Mouse (Mus musculus): ENCODE measurements around the gene Itpka. TPM values are rescaled to one million over a fixed set of nuclear protein-coding genes. Genes with fewer than 3 reads are reported as not detected.

Gene Itpka
- polyA plus RNA-seq, 1 experiment from 2014 or later = 1.7 TPM

- Histone ChIP-seq H3K27ac (ENCODE audit: low read length) (no peak overlapping the region), H3K36me3 (ENCODE audit: control insufficient read depth, insufficient read depth) (peaks cover 64% of the 10 kb centered on the region), H3K4me2 (ENCODE audit: low read depth, low read length) (no peak overlapping the region), H3K4me1 (ENCODE audit: control insufficient read depth, insufficient read depth, low read length) (no peaks in the 10 kb centered on the region), H3K27me3 (ENCODE audit: control insufficient read depth, insufficient read depth, low read length) (no peaks in the 10 kb centered on the region), H3K4me3 (ENCODE audit: low read length) (no peak overlapping the region), H3K9me3 (replicated peaks; ENCODE audit: control insufficient read depth, low read length) (no peaks in the 10 kb centered on the region), H3K9ac (ENCODE audit: low read length) (no peak overlapping the region)
- 92% methylated on average over 8 of the region's 8 CpGs for WGBS
- ATAC-seq (replicated peaks; ENCODE audit: extremely low read depth, insufficient read depth, low FRiP score) = no peak
Observed at GRCm38 (mm10) chr2:119721070-119721469, 21.1 kb upstream of the Itpka start.

- no peaks in the 10 kb centered on the region for H3K9me3 ChIP-seq (replicated peaks; ENCODE audit: control insufficient read depth, low read length)
- no peaks in the 10 kb centered on the region for H3K27me3 ChIP-seq (ENCODE audit: control insufficient read depth, insufficient read depth, low read length)
- no peak overlapping the region for H3K9ac ChIP-seq (ENCODE audit: low read length)
- H3K36me3 ChIP-seq (ENCODE audit: control insufficient read depth, insufficient read depth) = peaks cover 55% of the 10 kb centered on the region
- H3K4me2 ChIP-seq (ENCODE audit: low read depth, low read length) = no peak overlapping the region
- no peak overlapping the region for H3K4me3 ChIP-seq (ENCODE audit: low read length)
- WGBS = 88% methylated on average over 3 of the region's 3 CpGs
- no peaks in the 10 kb centered on the region for H3K4me1 ChIP-seq (ENCODE audit: control insufficient read depth, insufficient read depth, low read length)
- no peak for ATAC-seq (replicated peaks; ENCODE audit: extremely low read depth, insufficient read depth, low FRiP score)
- H3K27ac ChIP-seq (ENCODE audit: low read length) = no peak overlapping the region
Observed at GRCm38 (mm10) chr2:119727762-119728416, 14.2 kb upstream of the Itpka start.

- no peak for ATAC-seq (replicated peaks; ENCODE audit: extremely low read depth, insufficient read depth, low FRiP score)
- H3K4me2 ChIP-seq (ENCODE audit: low read depth, low read length) = no peak overlapping the region
- H3K4me1 ChIP-seq (ENCODE audit: control insufficient read depth, insufficient read depth, low read length) = no peaks in the 10 kb centered on the region
- no peak overlapping the region for H3K27ac ChIP-seq (ENCODE audit: low read length)
- no peak overlapping the region for H3K4me3 ChIP-seq (ENCODE audit: low read length)
- no peak overlapping the region for H3K9ac ChIP-seq (ENCODE audit: low read length)
- no peaks in the 10 kb centered on the region for H3K27me3 ChIP-seq (ENCODE audit: control insufficient read depth, insufficient read depth, low read length)
- 86% methylated on average over 4 of the region's 4 CpGs for WGBS
- peaks cover 47% of the 10 kb centered on the region for H3K36me3 ChIP-seq (ENCODE audit: control insufficient read depth, insufficient read depth)
- H3K9me3 ChIP-seq (replicated peaks; ENCODE audit: control insufficient read depth, low read length) = no peaks in the 10 kb centered on the region
Observed at GRCm38 (mm10) chr2:119730735-119731134, 11.4 kb upstream of the Itpka start.

GRCm38 (mm10) chr2:119737124-119737523 is 5.0 kb upstream of the Itpka start:
- Histone ChIP-seq H3K9ac (ENCODE audit: low read length) (no peak overlapping the region), H3K4me3 (ENCODE audit: low read length) (no peak overlapping the region), H3K27me3 (ENCODE audit: control insufficient read depth, insufficient read depth, low read length) (no peaks in the 10 kb centered on the region), H3K36me3 (ENCODE audit: control insufficient read depth, insufficient read depth) (peaks cover 17% of the 10 kb centered on the region), H3K4me1 (ENCODE audit: control insufficient read depth, insufficient read depth, low read length) (peaks cover 19% of the 10 kb centered on the region), H3K27ac (ENCODE audit: low read length) (no peak overlapping the region), H3K4me2 (ENCODE audit: low read depth, low read length) (0 out of 2 replicates have a peak overlapping the region, but pooled peaks have one; percentile 9), H3K9me3 (replicated peaks; ENCODE audit: control insufficient read depth, low read length) (no peaks in the 10 kb centered on the region)
- 23% methylated on average over 12 of the region's 12 CpGs for WGBS
- no peak for ATAC-seq (replicated peaks; ENCODE audit: extremely low read depth, insufficient read depth, low FRiP score)

GRCm38 (mm10) chr2:119740567-119740966 is 1.6 kb upstream of the Itpka start:
- Histone ChIP-seq H3K9me3 (replicated peaks; ENCODE audit: control insufficient read depth, low read length) (no peaks in the 10 kb centered on the region), H3K4me2 (ENCODE audit: low read depth, low read length) (peak overlapping the region; percentile 96; the same call in 1 of the 2 replicates), H3K9ac (ENCODE audit: low read length) (no peak overlapping the region), H3K36me3 (ENCODE audit: control insufficient read depth, insufficient read depth) (peaks cover under 1% of the 10 kb centered on the region; the same call in 1 of the 2 replicates), H3K4me1 (ENCODE audit: control insufficient read depth, insufficient read depth, low read length) (peaks cover 48% of the 10 kb centered on the region), H3K27ac (ENCODE audit: low read length) (no peak overlapping the region), H3K4me3 (ENCODE audit: low read length) (no peak overlapping the region), H3K27me3 (ENCODE audit: control insufficient read depth, insufficient read depth, low read length) (peaks cover 13% of the 10 kb centered on the region)
- no peak for ATAC-seq (replicated peaks; ENCODE audit: extremely low read depth, insufficient read depth, low FRiP score)
- 34% methylated on average over 2 of the region's 2 CpGs for WGBS

- Histone ChIP-seq H3K4me2 (ENCODE audit: low read depth, low read length) (peak overlapping the region; percentile 96), H3K27ac (ENCODE audit: low read length) (no peak overlapping the region), H3K4me1 (ENCODE audit: control insufficient read depth, insufficient read depth, low read length) (peaks cover 42% of the 10 kb centered on the region), H3K27me3 (ENCODE audit: control insufficient read depth, insufficient read depth, low read length) (peaks cover 13% of the 10 kb centered on the region), H3K36me3 (ENCODE audit: control insufficient read depth, insufficient read depth) (no peaks in the 10 kb centered on the region), H3K4me3 (ENCODE audit: low read length) (peak overlapping the region; percentile 67), H3K9me3 (replicated peaks; ENCODE audit: control insufficient read depth, low read length) (no peaks in the 10 kb centered on the region), H3K9ac (ENCODE audit: low read length) (peak overlapping the region; percentile 81)
- peak; percentile 9; the same call in 1 of the 2 replicates for ATAC-seq (replicated peaks; ENCODE audit: extremely low read depth, insufficient read depth, low FRiP score)
- under 1% methylated on average over 64 of the region's 70 CpGs for WGBS
Observed at GRCm38 (mm10) chr2:119742461-119743175, 481 bp downstream of the Itpka start.

GRCm38 (mm10) chr2:119743176-119743807 is 1.2 kb downstream of the Itpka start:
- Histone ChIP-seq H3K9me3 (replicated peaks; ENCODE audit: control insufficient read depth, low read length) (no peaks in the 10 kb centered on the region), H3K9ac (ENCODE audit: low read length) (peak overlapping the region; percentile 81), H3K36me3 (ENCODE audit: control insufficient read depth, insufficient read depth) (no peaks in the 10 kb centered on the region), H3K4me1 (ENCODE audit: control insufficient read depth, insufficient read depth, low read length) (peaks cover 42% of the 10 kb centered on the region), H3K4me2 (ENCODE audit: low read depth, low read length) (peak overlapping the region; percentile 96), H3K27ac (ENCODE audit: low read length) (no peak overlapping the region), H3K27me3 (ENCODE audit: control insufficient read depth, insufficient read depth, low read length) (peaks cover 13% of the 10 kb centered on the region), H3K4me3 (ENCODE audit: low read length) (peak overlapping the region; percentile 67)
- WGBS = 13% methylated on average over 25 of the region's 31 CpGs
- ATAC-seq (replicated peaks; ENCODE audit: extremely low read depth, insufficient read depth, low FRiP score) = no peak

GRCm38 (mm10) chr2:119743808-119744162 is 1.6 kb downstream of the Itpka start:
- Histone ChIP-seq H3K27ac (ENCODE audit: low read length) (no peak overlapping the region), H3K9me3 (replicated peaks; ENCODE audit: control insufficient read depth, low read length) (no peaks in the 10 kb centered on the region), H3K36me3 (ENCODE audit: control insufficient read depth, insufficient read depth) (no peaks in the 10 kb centered on the region), H3K27me3 (ENCODE audit: control insufficient read depth, insufficient read depth, low read length) (peaks cover 13% of the 10 kb centered on the region), H3K9ac (ENCODE audit: low read length) (peak overlapping the region; percentile 55; the same call in 1 of the 2 replicates), H3K4me3 (ENCODE audit: low read length) (peak overlapping the region; percentile 45), H3K4me1 (ENCODE audit: control insufficient read depth, insufficient read depth, low read length) (peaks cover 42% of the 10 kb centered on the region), H3K4me2 (ENCODE audit: low read depth, low read length) (peak overlapping the region; percentile 96)
- ATAC-seq (replicated peaks; ENCODE audit: extremely low read depth, insufficient read depth, low FRiP score) = no peak
- WGBS = 17% methylated on average over 22 of the region's 22 CpGs
